Mouse (Mus musculus) cerebellum, adult 11 months (tissue): ENCODE measurements around the gene Lrrc8c.
"Not testable (repeated sequence)": the region's sequence is repeated elsewhere in the genome, so short reads cannot be mapped to it uniquely, and the experiment has no call there.

Experiments used
- DNase-seq: peaks from one replicate; pipeline ENCODE4 v3.0.0; 2022

Lrrc8c gene

GRCm38 (mm10) chr5:105609683-105610082 lies 90.5 kb downstream of the Lrrc8c start:
- DNase-seq = no peak

GRCm38 (mm10) chr5:105613002-105613401 lies 93.8 kb downstream of the Lrrc8c start:
- no peak for DNase-seq

- DNase-seq = no peak
Observed at GRCm38 (mm10) chr5:105614000-105614399, 94.8 kb downstream of the Lrrc8c start.

GRCm38 (mm10) chr5:105614682-105615434 lies 95.7 kb downstream of the Lrrc8c start:
- DNase-seq = no peak

GRCm38 (mm10) chr5:105615871-105616454 lies 96.8 kb downstream of the Lrrc8c start:
- no peak for DNase-seq

GRCm38 (mm10) chr5:105616538-105616937 lies 97.3 kb downstream of the Lrrc8c start:
- DNase-seq = no peak

GRCm38 (mm10) chr5:105618510-105618909 lies 99.3 kb downstream of the Lrrc8c start:
- DNase-seq = no peak

GRCm38 (mm10) chr5:105619666-105620065 lies 100.5 kb downstream of the Lrrc8c start:
- DNase-seq = no peak

- no peak for DNase-seq
Observed at GRCm38 (mm10) chr5:105620505-105621116, 101.4 kb downstream of the Lrrc8c start.

GRCm38 (mm10) chr5:105623074-105623713 lies 104.0 kb downstream of the Lrrc8c start:
- no peak for DNase-seq

GRCm38 (mm10) chr5:105624257-105624656 lies 105.1 kb downstream of the Lrrc8c start:
- DNase-seq = no peak

- DNase-seq = no peak
Observed at GRCm38 (mm10) chr5:105625504-105626150, 106.4 kb downstream of the Lrrc8c start.

GRCm38 (mm10) chr5:105626355-105626754 lies 107.2 kb downstream of the Lrrc8c start:
- no peak for DNase-seq

GRCm38 (mm10) chr5:105627093-105627492 lies 107.9 kb downstream of the Lrrc8c start:
- DNase-seq = no peak

- DNase-seq = no peak
Observed at GRCm38 (mm10) chr5:105629955-105630354, 110.8 kb downstream of the Lrrc8c start.

GRCm38 (mm10) chr5:105632066-105632465 lies 112.9 kb downstream of the Lrrc8c start:
- no peak for DNase-seq

GRCm38 (mm10) chr5:105635576-105635975 lies 116.4 kb downstream of the Lrrc8c start:
- no peak for DNase-seq

GRCm38 (mm10) chr5:105636484-105637191 lies 117.5 kb downstream of the Lrrc8c start:
- DNase-seq = no peak

- not testable (repeated sequence) for DNase-seq
Observed at GRCm38 (mm10) chr5:105638266-105638665, 119.1 kb downstream of the Lrrc8c start.

- no peak for DNase-seq
Observed at GRCm38 (mm10) chr5:105638916-105639315, 119.7 kb downstream of the Lrrc8c start.

- DNase-seq = no peak
Observed at GRCm38 (mm10) chr5:105639363-105639762, 120.2 kb downstream of the Lrrc8c start.

- no peak for DNase-seq
Observed at GRCm38 (mm10) chr5:105642517-105642916, 123.3 kb downstream of the Lrrc8c start.
